Comparison of ENCODE assay signal across 8 mouse cellular contexts in the genomic region with DNA sequence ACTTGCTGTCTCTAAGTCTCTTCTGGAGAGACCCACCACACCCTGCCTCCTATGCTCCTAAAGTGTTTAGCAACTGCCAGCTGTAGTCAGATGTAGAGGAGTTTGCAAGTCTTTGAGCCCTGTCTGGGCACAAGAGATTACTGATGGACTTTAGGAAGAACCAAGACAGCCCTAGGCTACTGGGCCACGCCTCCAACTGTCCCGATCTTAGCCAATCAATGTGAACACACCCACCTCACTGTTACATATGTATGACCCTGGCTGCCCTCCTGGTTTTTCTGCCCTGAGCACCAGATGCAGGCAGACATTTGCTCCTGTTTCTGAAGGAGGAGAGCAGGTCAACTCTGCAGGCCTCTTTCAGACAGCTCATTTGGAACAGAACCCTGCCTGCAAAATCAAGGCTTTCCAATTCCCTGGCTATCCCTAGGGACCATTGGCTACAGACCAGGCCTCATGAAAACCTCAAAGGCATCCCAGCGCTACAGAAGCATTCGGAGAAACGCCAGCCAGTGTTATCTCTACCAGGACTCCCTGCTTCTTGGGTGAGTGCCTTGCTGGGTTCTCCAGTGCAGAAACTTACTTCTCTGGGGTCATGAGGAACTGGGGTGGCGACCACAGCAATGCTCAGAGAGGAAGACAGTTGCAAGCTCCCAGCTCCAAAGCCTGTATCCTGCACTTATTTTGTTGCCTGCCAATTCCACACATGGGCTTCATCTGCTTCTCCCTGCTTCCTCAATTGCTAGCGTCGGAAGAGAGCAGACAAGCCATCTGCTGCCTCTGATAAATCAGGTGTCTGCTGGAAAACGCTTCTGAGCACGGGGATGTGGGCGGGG. TPM values are rescaled to one million over a fixed set of nuclear protein-coding genes. Genes with fewer than 3 reads are reported as not detected.
A peak's percentile ranks its signal among the peaks of the same experiment; 100 is the strongest.
DNase-seq lines count a peak whose midpoint lies in the region; ATAC-seq and TF ChIP-seq lines count a peak whose summit lies in the region.
"Had no signal": no experiment of that assay in that cellular context is flagged by ENCODE, and none has a peak within 500 bp of the region (broad histone marks: within the 10 kb centered on the region; RNA-seq: fewer than 3 reads in every experiment).

A gene (plus strand): TSS at position 289 of the 833 bp plus-strand sequence.

- H3K27me3 ChIP-seq in CH12.LX (replicated peaks) = no peaks in the 10 kb centered on the region
- no peaks in the 10 kb centered on the region for H3K27me3 ChIP-seq in embryonic facial prominence, embryonic 13.5 days
- no peaks in the 10 kb centered on the region for H3K27me3 ChIP-seq in heart, embryonic 16.5 days (ENCODE audit: control insufficient read depth, insufficient read depth, low read length)
- H3K27me3 ChIP-seq in stomach, embryonic 15.5 days (replicated peaks) = no peaks in the 10 kb centered on the region
- H3K27me3 ChIP-seq: neural tube, embryonic 13.5 days had no signal

- no peak within 1 kb of the TSS for H3K4me3 ChIP-seq in CH12.LX (replicated peaks in 1 of 3; ENCODE audit: low read depth in 2 of 3, low read length in 2 of 3, poor library complexity in 1 of 3)
- no peak within 1 kb of the TSS for H3K4me3 ChIP-seq in embryonic facial prominence, embryonic 13.5 days
- H3K4me3 ChIP-seq in heart, embryonic 16.5 days (ENCODE audit: low read length) = no peak within 1 kb of the TSS
- H3K4me3 ChIP-seq in stomach, embryonic 15.5 days (replicated peaks) = no peak within 1 kb of the TSS
- H3K4me3 ChIP-seq: neural tube, embryonic 13.5 days had no signal

- DNase-seq in CH12.LX (ENCODE audit: extremely low read depth) (peak; percentile 10), R1 (ENCODE audit: low read depth, low spot score) (peak; percentile 40)
- DNase-seq in layer of hippocampus, adult 8-10 months (ENCODE audit: low spot score in 2 of 2) = peak; percentile 76

- no peak for TF ChIP-seq CTCF in CH12.LX (conservative IDR thresholded peaks at IDR 0.05 in 1 of 2, IDR thresholded peaks at IDR 0.05 in 1 of 2; ENCODE audit: low read depth in 2 of 2, low read length in 2 of 2)

- TF ChIP-seq POLR2A in CH12.LX (IDR thresholded peaks at IDR 0.05; ENCODE audit: low read depth, low read length) = no peak

- H3K4me1 ChIP-seq in CH12.LX (ENCODE audit: control insufficient read depth in 1 of 2, insufficient read depth in 2 of 2) = peaks cover 3 to 8% of the 10 kb centered on the region in 2 experiments; a peak in 2 of 4 replicates
- peaks cover 10% of the 10 kb centered on the region for H3K4me1 ChIP-seq in embryonic facial prominence, embryonic 13.5 days
- H3K4me1 ChIP-seq in heart, embryonic 16.5 days (ENCODE audit: control insufficient read depth, insufficient read depth, low read length) = peaks cover 6% of the 10 kb centered on the region; the same call in 1 of the 2 replicates
- H3K4me1 ChIP-seq in stomach, embryonic 15.5 days = 0 out of 2 replicates have a peak, but pooled peaks cover 9% of the 10 kb centered on the region

- no peak for TF ChIP-seq EP300 in CH12.LX (IDR thresholded peaks at IDR 0.05; ENCODE audit: low read length)

- WGBS in embryonic facial prominence, embryonic 13.5 days = 31% methylated on average over 11 of the region's 11 CpGs
- WGBS in heart, embryonic 16.5 days = 24% methylated on average over 11 of the region's 11 CpGs
- 34% methylated on average over 11 of the region's 11 CpGs for WGBS in stomach, embryonic 15.5 days

- no peak for ATAC-seq in embryonic facial prominence, embryonic 13.5 days (ENCODE audit: insufficient number of reproducible peaks, insufficient read depth, low FRiP score, low TSS enrichment, low read depth)
- ATAC-seq in heart, embryonic 16.5 days (replicated peaks; ENCODE audit: extremely low read depth, insufficient read depth, low FRiP score) = peak; percentile 37; the same call in 1 of the 2 replicates
- ATAC-seq in megakaryocyte, adult 5-6 weeks (ENCODE audit: poor library complexity, severe bottlenecking) = peak; percentile 38; the same call in 1 of the 2 replicates
- peak; percentile 43; the same call in 1 of the 2 replicates for ATAC-seq in stomach, embryonic 15.5 days (ENCODE audit: insufficient read depth, low FRiP score, low read depth)

- H3K9ac ChIP-seq in CH12.LX (ENCODE audit: insufficient read depth, low read depth) = no peak within 1 kb of the TSS
- no peak within 1 kb of the TSS for H3K9ac ChIP-seq in embryonic facial prominence, embryonic 13.5 days
- H3K9ac ChIP-seq in heart, embryonic 16.5 days (ENCODE audit: low read length) = no peak within 1 kb of the TSS
- H3K9ac ChIP-seq in stomach, embryonic 15.5 days = no peak within 1 kb of the TSS
- H3K9ac ChIP-seq: neural tube, embryonic 13.5 days had no signal

- dilution Hi-C loops in CH12.LX (cut with MboI; ENCODE audit: extremely low pct_ligation_motif_present, extremely low pct_unique_long_range_greater_than_20kb, low sequenced_read_pairs) = no loop called here

- H3K79me2 ChIP-seq in CH12.LX (replicated peaks; ENCODE audit: control insufficient read depth, extremely low read depth, insufficient read depth, poor library complexity, severe bottlenecking) = no peaks in the 10 kb centered on the region

- no peak within 1 kb of the TSS for H3K27ac ChIP-seq in CH12.LX (ENCODE audit: insufficient read depth, low read depth)
- peak within 1 kb of the TSS; percentile 48; the same call in 1 of the 2 replicates for H3K27ac ChIP-seq in embryonic facial prominence, embryonic 13.5 days
- H3K27ac ChIP-seq in heart, embryonic 16.5 days (ENCODE audit: low read length) = peak within 1 kb of the TSS; percentile 39; the same call in 1 of the 2 replicates
- H3K27ac ChIP-seq in stomach, embryonic 15.5 days = peak within 1 kb of the TSS; percentile 44; the same call in 1 of the 2 replicates
- H3K27ac ChIP-seq: neural tube, embryonic 13.5 days had no signal

- in situ Hi-C loops in CH12.LX (cut with MboI; ENCODE audit: low pct_ligation_motif_present, low pct_unique_long_range_greater_than_20kb, low sequenced_read_pairs) = no loop called here

- H3K4me2 ChIP-seq in CH12.LX (ENCODE audit: insufficient read depth, low read depth, poor library complexity, severe bottlenecking) = 0 out of 2 replicates have a peak within 1 kb of the TSS, but pooled peaks have one; percentile 29
- no peak within 1 kb of the TSS for H3K4me2 ChIP-seq in embryonic facial prominence, embryonic 13.5 days
- 0 out of 2 replicates have a peak within 1 kb of the TSS, but pooled peaks have one; percentile 10 for H3K4me2 ChIP-seq in heart, embryonic 16.5 days (ENCODE audit: low read depth, low read length)
- no peak within 1 kb of the TSS for H3K4me2 ChIP-seq in stomach, embryonic 15.5 days
- H3K4me2 ChIP-seq: neural tube, embryonic 13.5 days had no signal

- TF ChIP-seq RAD21 in CH12.LX (IDR thresholded peaks at IDR 0.05; ENCODE audit: low read depth, low read length) = no peak

- peaks cover 0 to 6% of the 10 kb centered on the region in 2 experiments for H3K36me3 ChIP-seq in CH12.LX (replicated peaks in 1 of 2; ENCODE audit: control insufficient read depth in 1 of 2, insufficient read depth in 1 of 2, low read length in 1 of 2)
- no peaks in the 10 kb centered on the region for H3K36me3 ChIP-seq in embryonic facial prominence, embryonic 13.5 days
- H3K36me3 ChIP-seq in heart, embryonic 16.5 days (ENCODE audit: control insufficient read depth, insufficient read depth) = no peaks in the 10 kb centered on the region
- no peaks in the 10 kb centered on the region for H3K36me3 ChIP-seq in stomach, embryonic 15.5 days
- H3K36me3 ChIP-seq: neural tube, embryonic 13.5 days had no signal

- H3K9me3 ChIP-seq in CH12.LX (replicated peaks; ENCODE audit: low read length) = no peaks in the 10 kb centered on the region
- H3K9me3 ChIP-seq in embryonic facial prominence, embryonic 13.5 days = no peaks in the 10 kb centered on the region
- H3K9me3 ChIP-seq in heart, embryonic 16.5 days (replicated peaks; ENCODE audit: control insufficient read depth, low read length) = no peaks in the 10 kb centered on the region
- no peaks in the 10 kb centered on the region for H3K9me3 ChIP-seq in stomach, embryonic 15.5 days
- H3K9me3 ChIP-seq: neural tube, embryonic 13.5 days had no signal

TF ChIP-seq in CH12.LX, 34 proteins besides CTCF, POLR2A, EP300 and RAD21:
- no peak for TF ChIP-seq SMC3 (IDR thresholded peaks at IDR 0.05; ENCODE audit: low read depth, low read length)
- no peak for TF ChIP-seq CHD2 (IDR thresholded peaks at IDR 0.05; ENCODE audit: low read length)
- TF ChIP-seq POLR2AphosphoS2 (IDR thresholded peaks at IDR 0.05; ENCODE audit: low read depth, low read length) = no peak
- TF ChIP-seq MYC (IDR thresholded peaks at IDR 0.05; ENCODE audit: low read depth, low read length) = no peak
- TF ChIP-seq MEF2A (IDR thresholded peaks at IDR 0.05; ENCODE audit: borderline replicate concordance, low read depth, low read length) = no peak
- TF ChIP-seq HCFC1 (IDR thresholded peaks at IDR 0.05; ENCODE audit: low read depth, low read length) = no peak
- TF ChIP-seq KAT2A (IDR thresholded peaks at IDR 0.05; ENCODE audit: insufficient replicate concordance, low read length) = no peak
- TF ChIP-seq JUN (IDR thresholded peaks at IDR 0.05; ENCODE audit: insufficient read depth, low read depth, low read length) = no peak
- no peak for TF ChIP-seq USF2 (conservative IDR thresholded peaks at IDR 0.05; ENCODE audit: low read depth, low read length)
- no peak for TF ChIP-seq MAZ (IDR thresholded peaks at IDR 0.05; ENCODE audit: low read depth, low read length)
- no peak for TF ChIP-seq ZNF384 (IDR thresholded peaks at IDR 0.05; ENCODE audit: low read depth, low read length)
- TF ChIP-seq UBTF (IDR thresholded peaks at IDR 0.05; ENCODE audit: low read depth, low read length) = no peak
- TF ChIP-seq MXI1 (IDR thresholded peaks at IDR 0.05; ENCODE audit: low read depth, low read length) = no peak
- no peak for TF ChIP-seq CHD1 (IDR thresholded peaks at IDR 0.05; ENCODE audit: low read depth, low read length)
- TF ChIP-seq SIN3A (IDR thresholded peaks at IDR 0.05; ENCODE audit: low read length) = no peak
- no peak for TF ChIP-seq ETS1 (conservative IDR thresholded peaks at IDR 0.05; ENCODE audit: low read depth, low read length)
- no peak for TF ChIP-seq E2F4 (IDR thresholded peaks at IDR 0.05; ENCODE audit: insufficient replicate concordance, low read depth, low read length)

RNA-seq across cellular contexts. Expression of the gene that starts here (rescaled TPM):
- total RNA-seq in CH12.LX (2012; rRNA removed) = 1.3 and 2.2 TPM in 2 replicates
- total RNA-seq in CH12.LX (2014; rRNA removed) = 1.2 and 1.3 TPM in 2 replicates
- 2.3 and 3.0 TPM in 2 replicates for polyA plus RNA-seq in CH12.LX (2012; ENCODE audit: insufficient read length, low read depth)
- 0.70 and 1.0 TPM in 2 replicates for polyA plus RNA-seq in embryonic facial prominence, embryonic 13.5 days (2015; fragmentation: Nextera tagmentation; extraction: Ambion mirVana)
- 0.99 and 1.4 TPM in 2 replicates for polyA plus RNA-seq in heart, embryonic 16.5 days (2015; fragmentation: Nextera tagmentation; extraction: Ambion mirVana)
- under 1 TPM; 0.41 to 0.75 (median 0.49) TPM for total RNA-seq in layer of hippocampus, adult 8-10 months (2022)
- 0.07 TPM in 1 of 2 replicates, not detected in the other for total RNA-seq in megakaryocyte, adult 5-6 weeks (2015)
- total RNA-seq in megakaryocyte, adult 5-6 weeks (2017) = 0.20 TPM in 1 of 2 replicates, not detected in the other
- polyA plus RNA-seq in stomach, embryonic 15.5 days (2015; fragmentation: Nextera tagmentation; extraction: Ambion mirVana) = 0.88 and 0.94 TPM in 2 replicates

Comparison
In these comparisons a context has a peak if more than half of its experiments do, and no peak if none do; other contexts are left out.
1. Peak in DNase-seq in layer of hippocampus, adult 8-10 months; RNA of the gene not detected or under 1 TPM.
2. Peak in ATAC-seq in megakaryocyte, adult 5-6 weeks; RNA of the gene not detected or under 1 TPM.
3. Peak in ATAC-seq and H3K27ac ChIP-seq in stomach, embryonic 15.5 days; RNA of the gene not detected or under 1 TPM.
4. DNase-seq: peak in every context shown above with its lines; median percentile 76 in layer of hippocampus, adult 8-10 months; 40 in R1; 10 in CH12.LX.
5. H3K4me2 ChIP-seq: peak in CH12.LX (single experiment) and heart, embryonic 16.5 days (single experiment); none in embryonic facial prominence, embryonic 13.5 days (single experiment) and stomach, embryonic 15.5 days (single experiment).